Mouse (Mus musculus) common myeloid progenitor, adult 5-6 weeks (primary cell): Measurements from ENCODE around the gene Notch4. TPM values are rescaled to one million over a fixed set of nuclear protein-coding genes. Genes with fewer than 3 reads are reported as not detected.

Experiments used
- ATAC-seq: replicated peaks from 2 replicates; pipeline ENCODE4 v1.8.0; 2016; ENCODE audit warnings: low read depth, mild to moderate bottlenecking, moderate TSS enrichment, inconsistent platforms; ENCODE audit not compliant: poor library complexity, severe bottlenecking
- total RNA-seq: library from RNA; stranded (forward); fragments of 200-1000, 187-1606 nt; gene quantifications from 2 replicates; pipeline ENCODE4 v1.2.3, GENCODE M21; 2017

Notch4 gene
- total RNA-seq, 1 experiment from 2014 or later: 1.5 TPM

- ATAC-seq: no peak
These were observed 56.9 kb downstream of the Notch4 start for GRCm38 (mm10) chr17:34621006-34621405.

GRCm38 (mm10) chr17:34623161-34623560, 59.1 kb downstream of the Notch4 start:
- ATAC-seq: no peak

GRCm38 (mm10) chr17:34624981-34625380, 60.9 kb downstream of the Notch4 start:
- no peak for ATAC-seq

DNA sequence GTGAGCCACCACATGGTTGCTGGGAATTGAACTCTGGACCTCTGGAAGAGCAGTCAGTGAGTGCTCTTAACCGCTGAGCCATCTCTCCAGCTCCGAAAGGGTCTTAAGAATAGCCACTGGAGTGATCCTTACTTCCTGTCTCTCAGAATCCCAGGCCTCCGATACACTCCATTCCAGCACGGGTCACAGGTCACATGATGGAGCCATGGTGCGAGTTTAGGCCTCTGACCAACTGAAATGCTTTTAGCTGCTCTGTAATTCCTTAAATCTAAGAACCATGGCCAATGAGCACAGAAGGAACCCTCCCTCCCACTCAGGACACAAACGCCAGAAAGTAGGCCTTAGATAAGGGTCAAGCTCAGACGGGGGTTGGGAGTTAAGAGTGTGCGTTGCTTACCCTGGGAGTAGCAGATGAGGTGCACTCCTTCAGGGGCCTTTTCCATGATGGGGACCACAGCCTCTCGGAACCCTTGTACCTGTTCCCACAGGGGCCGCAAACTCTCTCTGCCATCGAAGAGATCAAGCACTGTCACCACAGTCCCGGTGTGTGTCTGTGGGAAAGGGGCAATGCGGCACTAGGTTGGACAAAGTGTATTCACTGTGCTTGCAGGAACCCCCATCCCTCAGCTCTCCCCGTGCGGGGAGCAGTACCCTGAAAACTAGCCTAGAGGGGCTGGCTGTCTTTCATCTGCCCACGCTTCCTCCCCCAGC, 62.1 kb downstream of the Notch4 start:
- ATAC-seq: no peak

- ATAC-seq: peak; percentile 37
These were observed 62.7 kb downstream of the Notch4 start for GRCm38 (mm10) chr17:34626773-34627092.

GRCm38 (mm10) chr17:34627093-34627942, 63.2 kb downstream of the Notch4 start:
- peak; percentile 63 for ATAC-seq

DNA sequence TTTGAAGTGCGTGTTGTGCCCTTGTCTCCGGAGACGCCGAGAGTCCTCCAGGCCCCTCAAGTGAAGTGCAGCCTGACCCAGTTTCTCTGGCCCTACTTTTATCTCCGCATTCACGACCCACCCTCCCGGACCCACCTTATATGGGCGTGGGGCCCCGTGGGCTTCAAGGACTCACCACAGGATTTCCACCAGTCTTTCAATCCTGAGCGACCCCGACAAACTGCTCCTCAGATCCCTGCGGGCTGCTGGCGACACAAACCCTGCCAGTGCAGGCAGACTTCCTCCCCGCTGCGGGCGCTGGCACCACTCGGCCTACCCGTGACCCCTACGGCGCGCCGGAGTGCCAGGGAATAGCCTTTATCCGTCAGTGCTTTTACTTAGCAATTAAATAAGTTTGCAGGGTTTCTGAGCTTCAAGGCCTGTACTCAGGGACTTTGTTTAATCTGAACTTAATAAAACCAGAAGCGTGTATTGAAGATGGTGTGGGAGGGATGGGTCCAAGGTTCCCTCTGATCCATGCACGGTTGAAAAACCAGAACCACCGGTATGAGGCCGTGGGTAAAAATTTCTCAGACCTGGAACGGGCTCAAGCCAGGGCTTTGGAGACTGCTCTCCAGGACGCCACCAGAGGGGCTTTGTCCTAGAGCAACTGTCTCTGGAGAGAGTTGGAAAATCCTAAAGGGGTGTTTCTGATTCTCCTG, 64.0 kb downstream of the Notch4 start, which contains the start of gene Ppt2:
Gene Ppt2, minus strand, starts transcription at position 568 of the 701 bp plus-strand sequence.
- ATAC-seq: no peak

GRCm38 (mm10) chr17:34628644-34628967, 64.5 kb downstream of the Notch4 start:
- ATAC-seq: no peak

DNA sequence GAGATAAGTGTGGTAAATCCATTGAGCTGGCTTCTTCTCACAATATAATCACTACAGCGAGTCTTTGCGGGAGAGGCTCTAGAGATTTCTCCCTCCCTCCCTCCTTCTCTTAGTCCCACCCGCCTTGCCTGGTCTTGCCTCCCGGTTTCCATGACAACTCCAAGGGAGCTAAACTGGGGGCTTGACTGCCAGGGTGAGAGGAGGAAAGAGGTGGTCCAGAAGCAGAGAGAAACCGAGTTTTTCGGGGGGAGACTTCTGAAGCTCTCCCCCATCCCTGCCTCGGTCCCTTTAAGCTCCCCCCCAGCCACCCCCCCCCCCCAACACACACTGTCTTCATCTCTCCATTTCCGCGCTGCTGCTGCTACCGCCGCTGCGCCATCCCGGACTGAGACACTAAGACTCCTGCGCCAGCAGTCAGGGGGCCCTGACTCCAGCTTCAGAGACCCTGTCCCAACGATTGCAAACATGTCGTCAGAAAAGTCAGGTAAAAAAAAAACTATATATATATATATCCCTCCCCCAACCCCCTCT, 65.2 kb downstream of the Notch4 start, which contains the start of gene Prrt1:
Gene Prrt1, plus strand, starts transcription at position 313 of the 531 bp plus-strand sequence.
- no peak for ATAC-seq

- ATAC-seq: no peak
These were observed 65.9 kb downstream of the Notch4 start for GRCm38 (mm10) chr17:34629796-34630603.

DNA sequence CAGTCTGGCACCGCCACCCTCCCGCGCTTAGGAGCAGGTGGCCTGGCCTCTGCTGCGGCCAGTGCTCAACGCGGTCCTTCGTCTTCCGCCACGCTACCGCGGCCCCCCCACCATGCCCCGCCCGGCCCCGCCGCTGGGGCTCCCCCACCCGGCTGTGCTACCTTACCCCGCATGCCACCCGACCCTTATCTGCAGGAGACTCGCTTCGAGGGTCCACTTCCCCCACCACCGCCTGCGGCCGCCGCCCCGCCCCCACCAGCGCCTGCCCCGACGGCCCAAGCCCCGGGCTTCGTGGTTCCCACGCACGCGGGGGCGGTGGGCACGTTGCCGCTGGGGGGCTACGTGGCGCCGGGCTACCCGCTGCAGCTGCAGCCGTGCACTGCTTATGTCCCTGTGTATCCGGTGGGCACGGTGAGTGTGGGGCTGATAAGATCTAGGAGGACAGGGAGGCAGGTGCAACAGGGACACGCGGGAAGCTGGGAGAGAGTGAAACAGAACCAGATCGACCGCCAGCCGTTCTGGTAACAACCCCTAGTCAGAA, 66.8 kb downstream of the Notch4 start:
- no peak for ATAC-seq

GRCm38 (mm10) chr17:34631647-34632046, 67.6 kb downstream of the Notch4 start:
- ATAC-seq: no peak

- peak; percentile 86 for ATAC-seq
These were observed 68.2 kb downstream of the Notch4 start for GRCm38 (mm10) chr17:34632261-34632691.

DNA sequence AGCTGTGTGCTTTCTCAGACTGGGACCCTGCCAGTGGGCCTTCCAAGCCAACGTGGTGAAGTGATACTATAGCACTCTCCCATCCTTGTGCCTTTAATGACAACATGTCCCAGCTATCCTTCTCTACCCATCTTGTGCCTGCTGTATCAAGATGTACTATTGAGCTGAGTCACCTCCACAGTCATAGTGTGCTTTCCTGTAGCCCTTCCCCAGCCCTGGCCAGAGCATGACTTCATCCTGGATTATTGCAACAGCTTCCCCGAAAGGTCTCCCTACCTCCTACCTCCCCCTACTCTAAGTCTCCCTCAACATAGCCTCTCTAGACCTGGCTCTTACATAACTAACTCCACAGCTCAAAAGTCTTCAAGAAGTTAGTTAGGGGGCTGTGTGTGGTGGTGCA, 71.6 kb downstream of the Notch4 start:
- no peak for ATAC-seq

DNA sequence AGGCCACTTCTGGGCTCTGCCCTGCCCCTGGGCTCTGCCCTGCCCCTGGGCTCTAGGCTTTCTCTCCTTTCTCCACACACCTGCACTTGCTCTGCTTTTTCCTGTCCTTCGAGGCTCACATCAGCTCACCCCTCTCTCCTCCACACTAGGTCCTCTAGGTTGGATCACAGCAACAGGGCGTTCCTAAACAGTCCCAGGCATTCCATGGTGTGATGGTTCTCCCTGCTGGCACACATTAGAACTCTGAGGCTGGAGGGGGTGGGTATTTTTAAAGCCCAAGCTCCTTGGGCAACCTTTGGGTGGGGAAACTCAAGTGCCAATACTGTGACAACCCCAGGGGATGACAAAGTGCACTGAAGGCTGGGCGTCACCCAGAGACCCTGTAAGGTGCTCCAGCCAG, 73.4 kb downstream of the Notch4 start:
- ATAC-seq: no peak

Other genes starting within 250 kb of the Notch4 start
- not detected in 2 replicates for gene H2-Eb2, start 238.6 kb upstream of the Notch4 start, total RNA-seq
- gene Btnl2, start 209.4 kb upstream of the Notch4 start, total RNA-seq: not detected in 2 replicates
- not detected in 2 replicates for gene Btnl1, start 187.1 kb upstream of the Notch4 start, total RNA-seq
- 4.2 and 6.4 TPM in 2 replicates for gene BC051142, start 165.4 kb upstream of the Notch4 start, total RNA-seq
- not detected in 2 replicates for gene Btnl4, start 87.0 kb upstream of the Notch4 start, total RNA-seq
- not detected in 2 replicates for gene Btnl6, start 46.9 kb upstream of the Notch4 start, total RNA-seq
- 11.3 and 22.4 TPM in 2 replicates for gene Gpsm3, start 25.5 kb downstream of the Notch4 start, total RNA-seq
- 22.5 and 29.4 TPM in 2 replicates for gene Pbx2, start 27.0 kb downstream of the Notch4 start, total RNA-seq
- 0.73 and 1.4 TPM in 2 replicates for gene Ager, start 33.6 kb downstream of the Notch4 start, total RNA-seq
- gene Rnf5, start 39.4 kb downstream of the Notch4 start, total RNA-seq: 13.2 and 14.4 TPM in 2 replicates
- 17.8 and 39.7 TPM in 2 replicates for gene Agpat1, start 40.0 kb downstream of the Notch4 start, total RNA-seq
- gene Egfl8, start 51.7 kb downstream of the Notch4 start, total RNA-seq: 1.6 and 2.4 TPM in 2 replicates
- 17.4 and 21.2 TPM in 2 replicates for gene Ppt2, start 64.2 kb downstream of the Notch4 start, total RNA-seq
- gene Prrt1, start 65.3 kb downstream of the Notch4 start, total RNA-seq: not detected in 2 replicates
- 20.6 and 31.6 TPM in 2 replicates for gene Fkbpl, start 80.5 kb downstream of the Notch4 start, total RNA-seq
- gene Atf6b, start 82.9 kb downstream of the Notch4 start, total RNA-seq: 19.9 and 25.1 TPM in 2 replicates
- gene Tnxb, start 106.3 kb downstream of the Notch4 start, total RNA-seq: not detected in 2 replicates
- 0.18 TPM in 1 of 2 replicates, not detected in the other for gene C4b, start 179.6 kb downstream of the Notch4 start, total RNA-seq
- gene Cyp21a1, start 240.3 kb downstream of the Notch4 start, total RNA-seq: not detected in 2 replicates